In genomic region chr4:154771330-154772076, GRCm38 (mm10) we compare ENCODE assay signal across 20 mouse cellular contexts.
A peak's percentile ranks its signal among the peaks of the same experiment; 100 is the strongest.
DNase-seq lines count a peak whose midpoint lies in the region.
"Had no signal": no experiment of that assay in that cellular context is flagged by ENCODE, and none has a peak within 500 bp of the region (broad histone marks: within the 10 kb centered on the region; RNA-seq: fewer than 3 reads in every experiment).

No protein-coding gene starts in this region.

- no peaks in the 10 kb centered on the region for H3K9me3 ChIP-seq in heart, embryonic 10.5 days
- H3K9me3 ChIP-seq: heart, embryonic 15.5 days; intestine, embryonic 15.5 days; lung, embryonic 15.5 days; neural tube, embryonic 12.5 days had no signal

- H3K4me1 ChIP-seq in heart, embryonic 10.5 days: peaks cover 24% of the 10 kb centered on the region
- H3K4me1 ChIP-seq: heart, embryonic 15.5 days; intestine, embryonic 15.5 days; lung, embryonic 15.5 days had no signal

- no peak for DNase-seq in heart, embryonic 10.5 days (ENCODE audit: low spot score)
- DNase-seq in heart, adult 11 months: no peak
- DNase-seq in embryo, embryonic 10.5 days (ENCODE audit: low spot score): peak; percentile 64
- DNase-seq in forelimb bud, embryonic 11.5 days (ENCODE audit: low read depth, low spot score): peak; percentile 69
- DNase-seq in retina, postnatal 1 day: peak; percentile 62
- DNase-seq in left cerebral cortex, adult 18-20 months (ENCODE audit: low spot score in 2 of 2): no peak
- no peak for DNase-seq in heart, postnatal 36 days
- DNase-seq: cerebellum, adult 9-11 months; gastrocnemius, postnatal 14 days; heart, adult 2 months; kidney, adult 9 months; layer of hippocampus, adult 9-11 months; right cerebral cortex, postnatal 25 days; thymus, adult 18-20 months; thymus, postnatal 4 days had no signal

- no peaks in the 10 kb centered on the region for H3K36me3 ChIP-seq in heart, embryonic 10.5 days
- H3K36me3 ChIP-seq: heart, embryonic 15.5 days; intestine, embryonic 15.5 days; lung, embryonic 15.5 days; neural tube, embryonic 12.5 days had no signal

- intact Hi-C loops in heart, postnatal 36 days (cut with DNase I): no loop called here

- H3K27me3 ChIP-seq in heart, embryonic 10.5 days (ENCODE audit: insufficient read depth, poor library complexity, severe bottlenecking): peaks cover 32% of the 10 kb centered on the region
- H3K27me3 ChIP-seq: intestine, embryonic 15.5 days; lung, embryonic 15.5 days had no signal

- 63% methylated on average over 25 of the region's 25 CpGs for WGBS in heart, embryonic 10.5 days

- no peak overlapping the region for H3K4me3 ChIP-seq in heart, embryonic 10.5 days
- H3K4me3 ChIP-seq: heart, adult 2 months; heart, embryonic 15.5 days; intestine, embryonic 15.5 days; lung, embryonic 15.5 days; neural tube, embryonic 12.5 days had no signal

- 0 out of 2 replicates have a peak overlapping the region, but pooled peaks have one; percentile 22 for H3K27ac ChIP-seq in heart, embryonic 10.5 days
- H3K27ac ChIP-seq: heart, adult 2 months; heart, embryonic 15.5 days; intestine, embryonic 15.5 days; liver, embryonic 14.5 days; lung, embryonic 15.5 days; neural tube, embryonic 12.5 days had no signal

Comparison
In these comparisons a context has a peak if more than half of its experiments do, and no peak if none do; other contexts are left out.
1. DNase-seq: peak in embryo, embryonic 10.5 days (single experiment), forelimb bud, embryonic 11.5 days (single experiment) and retina, postnatal 1 day (single experiment); none in heart, embryonic 10.5 days (single experiment), heart, adult 11 months (single experiment), left cerebral cortex, adult 18-20 months (0 of 2) and heart, postnatal 36 days (0 of 2).